Mouse (Mus musculus) heart, adult 2 months (tissue): ENCODE results near the gene Hdac4.

Experiments used
- CTCF ChIP-seq: fragments of 200-600 bp; IDR thresholded peaks from 2 replicates; pipeline ENCODE4 v1.8.1; 2022; ENCODE audit warnings: antibody characterized with exemption, mild to moderate bottlenecking, moderate library complexity
- EP300 ChIP-seq: fragments of 200-500 bp; IDR thresholded peaks from 2 replicates; pipeline ENCODE4 v1.6.1; 2011; ENCODE audit warnings: low read depth, low read length, control low read depth; ENCODE audit not compliant: insufficient read depth
- POLR2A ChIP-seq: fragments of 200-500 bp; IDR thresholded peaks from 2 replicates; pipeline ENCODE4 v1.6.1; 2011; ENCODE audit warnings: mild to moderate bottlenecking, low read depth, low read length, control low read depth; ENCODE audit not compliant: insufficient read depth

- TF ChIP-seq CTCF (no peak), POLR2A (no peak), EP300 (no peak)
These were observed 263.3 kb downstream of the Hdac4 start for GRCm38 (mm10) chr1:91932221-91932620.
